Mouse (Mus musculus) cortical plate, adult 2 months (tissue): Measurements from ENCODE around the gene Lef1.

Source experiments
- CTCF ChIP-seq: fragments of 200-500 bp; IDR thresholded peaks from 2 replicates; pipeline ENCODE4 v1.5.1; 2011; ENCODE audit warnings: mild to moderate bottlenecking, control low read depth, low read length; ENCODE audit not compliant: insufficient read depth; ENCODE audit errors: extremely low read depth
- POLR2A ChIP-seq: fragments of 200-500 bp; IDR thresholded peaks from 2 replicates; pipeline ENCODE4 v1.6.1; 2011; ENCODE audit warnings: mild to moderate bottlenecking, low read length, control low read depth; ENCODE audit not compliant: insufficient read depth; ENCODE audit errors: extremely low read depth

DNA sequence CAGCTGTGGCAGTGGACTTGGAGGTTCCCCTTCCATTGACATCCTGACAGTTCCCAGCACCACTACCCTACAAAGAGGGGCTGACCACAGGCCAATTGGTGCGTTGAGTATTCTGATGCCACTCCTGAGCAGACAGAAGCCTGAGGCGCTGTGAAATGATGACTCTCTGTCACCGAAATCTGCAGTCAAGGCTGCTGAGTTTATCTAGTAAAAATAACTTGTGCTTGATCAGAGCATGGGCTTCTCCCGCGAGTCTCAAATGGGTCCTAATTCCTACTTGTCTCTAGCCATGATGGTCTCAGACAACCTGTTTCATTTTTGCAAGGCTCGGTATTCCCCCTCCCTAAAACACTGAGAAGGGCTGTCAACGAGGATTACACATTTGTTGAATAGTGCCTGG is 44.8 kb downstream of the Lef1 start:
- TF ChIP-seq CTCF (no peak), POLR2A (no peak)
